Mouse (Mus musculus) olfactory bulb, adult 2 months (tissue): ENCODE data around the gene Gm10491.
"Not testable (repeated sequence)": the region's sequence is repeated elsewhere in the genome, so short reads cannot be mapped to it uniquely, and the experiment has no call there.

ENCODE experiments used
- CTCF ChIP-seq: fragments of 200-500 bp; IDR thresholded peaks from 2 replicates; pipeline ENCODE4 v1.5.1; 2012; ENCODE audit warnings: low read depth, mild to moderate bottlenecking, low read length, moderate library complexity; ENCODE audit not compliant: insufficient read depth
- POLR2A ChIP-seq: fragments of 200-500 bp; IDR thresholded peaks from 2 replicates; pipeline ENCODE4 v1.6.1; 2012; ENCODE audit warnings: mild to moderate bottlenecking, low read depth, low read length, moderate library complexity; ENCODE audit not compliant: insufficient read depth

DNA sequence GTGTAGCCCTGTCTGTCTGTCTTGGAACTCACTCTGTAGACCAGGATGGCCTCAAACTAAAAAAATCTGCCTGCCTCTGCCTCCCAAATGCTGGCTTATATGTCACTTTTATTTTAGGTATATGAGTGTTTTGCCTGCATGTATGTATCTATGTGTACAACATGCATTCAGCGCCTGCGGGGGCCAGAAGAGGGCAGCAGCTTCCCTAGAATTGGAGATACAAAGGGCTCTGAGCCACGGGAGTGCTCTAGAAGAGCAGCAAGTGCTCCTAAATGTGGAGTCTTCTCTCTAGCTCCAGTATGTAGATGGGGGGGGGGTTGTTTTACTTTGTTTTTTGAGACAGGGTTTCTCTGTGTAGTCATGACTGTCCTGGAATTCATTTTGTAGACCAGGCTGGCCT is 8.0 kb upstream of the Gm10491 start:
- not testable (repeated sequence) for TF ChIP-seq CTCF, POLR2A
